8 mouse cellular contexts compared by ENCODE assay signal in genomic region chr3:88057902-88058696, GRCm38 (mm10). TPM values are rescaled to one million over a fixed set of nuclear protein-coding genes. Genes with fewer than 3 reads are reported as not detected.
DNase-seq lines count a peak whose midpoint lies in the region; ATAC-seq lines count a peak whose summit lies in the region.

TSS of gene Naxe (minus strand) at chr3:88058495.

- WGBS in heart, embryonic 13.5 days, result under 1% methylated on average over 60 of the region's 60 CpGs
- whole genome bisulfite sequencing in liver, embryonic 12.5 days (ENCODE audit: insufficient replicate concordance), result 2% methylated on average over 60 of the region's 60 CpGs
- WGBS in stomach, embryonic 15.5 days, result under 1% methylated on average over 60 of the region's 60 CpGs

- peak; percentile 89 for ATAC-seq in heart, embryonic 13.5 days (ENCODE audit: extremely low read depth, insufficient number of reproducible peaks, low FRiP score, low TSS enrichment)
- peak; percentile 91 for ATAC-seq in liver, embryonic 12.5 days
- peak; percentile 92 for ATAC-seq in stomach, embryonic 15.5 days (ENCODE audit: insufficient read depth, low FRiP score, low read depth)

- H3K27ac ChIP-seq in brown adipose tissue, adult 24 weeks (replicated peaks; ENCODE audit: low read depth, low read length), result 0 out of 2 replicates have a peak within 1 kb of the TSS, but pooled peaks have one; percentile 48
- H3K27ac ChIP-seq in heart, embryonic 13.5 days (replicated peaks), result peak within 1 kb of the TSS; percentile 71
- peak within 1 kb of the TSS; percentile 75 for H3K27ac ChIP-seq in liver, embryonic 12.5 days
- peak within 1 kb of the TSS; percentile 67; the same call in 1 of the 2 replicates for H3K27ac ChIP-seq in stomach, embryonic 15.5 days

- peak within 1 kb of the TSS; percentile 98 for H3K4me3 ChIP-seq in brown adipose tissue, adult 24 weeks (ENCODE audit: insufficient read depth, low read depth, low read length)
- H3K4me3 ChIP-seq in heart, embryonic 13.5 days, result peak within 1 kb of the TSS; percentile 89
- peak within 1 kb of the TSS; percentile 82 for H3K4me3 ChIP-seq in liver, embryonic 12.5 days
- H3K4me3 ChIP-seq in stomach, embryonic 15.5 days (replicated peaks), result peak within 1 kb of the TSS; percentile 84

- H3K9me3 ChIP-seq in heart, embryonic 13.5 days, result no peaks in the 10 kb centered on the region
- H3K9me3 ChIP-seq in liver, embryonic 12.5 days (replicated peaks), result no peaks in the 10 kb centered on the region
- H3K9me3 ChIP-seq in stomach, embryonic 15.5 days, result no peaks in the 10 kb centered on the region

- peaks cover 41% of the 10 kb centered on the region for H3K36me3 ChIP-seq in heart, embryonic 13.5 days
- peaks cover 36% of the 10 kb centered on the region for H3K36me3 ChIP-seq in liver, embryonic 12.5 days
- peaks cover 8% of the 10 kb centered on the region for H3K36me3 ChIP-seq in stomach, embryonic 15.5 days

- no peaks in the 10 kb centered on the region for H3K27me3 ChIP-seq in heart, embryonic 13.5 days (replicated peaks)
- H3K27me3 ChIP-seq in liver, embryonic 12.5 days (replicated peaks), result no peaks in the 10 kb centered on the region
- no peaks in the 10 kb centered on the region for H3K27me3 ChIP-seq in stomach, embryonic 15.5 days (replicated peaks)

- H3K4me2 ChIP-seq in heart, embryonic 13.5 days, result peak within 1 kb of the TSS; percentile 89
- peak within 1 kb of the TSS; percentile 91 for H3K4me2 ChIP-seq in liver, embryonic 12.5 days
- peak within 1 kb of the TSS; percentile 81 for H3K4me2 ChIP-seq in stomach, embryonic 15.5 days

- no peaks in the 10 kb centered on the region for H3K4me1 ChIP-seq in brown adipose tissue, adult 24 weeks (ENCODE audit: control insufficient read depth, insufficient read depth, insufficient read length, low read length)
- peaks cover 16% of the 10 kb centered on the region for H3K4me1 ChIP-seq in heart, embryonic 13.5 days
- peaks cover 23% of the 10 kb centered on the region for H3K4me1 ChIP-seq in liver, embryonic 12.5 days
- peaks cover 11% of the 10 kb centered on the region for H3K4me1 ChIP-seq in stomach, embryonic 15.5 days

- H3K9ac ChIP-seq in heart, embryonic 13.5 days, result peak within 1 kb of the TSS; percentile 93
- peak within 1 kb of the TSS; percentile 82 for H3K9ac ChIP-seq in liver, embryonic 12.5 days
- peak within 1 kb of the TSS; percentile 73 for H3K9ac ChIP-seq in stomach, embryonic 15.5 days

- peak; percentile 92 for DNase-seq in CD4-positive, CD25-positive, alpha-beta regulatory T cell, adult 2 months (ENCODE audit: low read depth, low spot score)
- peak; percentile 51 for DNase-seq in fat pad, adult 2 months (ENCODE audit: extremely low read depth, low read depth, low spot score)
- peak; percentile 91 for DNase-seq in kidney, postnatal 10 days
- peak; percentile 80 to 83 for DNase-seq in natural killer cell, adult 2 months (ENCODE audit: low spot score in 2 of 2)

RNA-seq across cellular contexts. Expression of gene Naxe, which starts in this region (rescaled TPM):
- 152 and 153 TPM in 2 replicates for polyA plus RNA-seq in brown adipose tissue, adult 24 weeks (2012; ENCODE audit: insufficient read depth, insufficient read length, missing spikeins)
- 144 and 156 TPM in 2 replicates for polyA plus RNA-seq in heart, embryonic 13.5 days (2015; fragmentation: Nextera tagmentation; extraction: Ambion mirVana)
- polyA plus RNA-seq in liver, embryonic 12.5 days (2016; fragmentation: Nextera tagmentation; extraction: Ambion mirVana), result 72.1 TPM in 2 replicates
- 156 and 163 TPM in 2 replicates for polyA plus RNA-seq in stomach, embryonic 15.5 days (2015; fragmentation: Nextera tagmentation; extraction: Ambion mirVana)

Comparison
In these comparisons a context has a peak if more than half of its experiments do, and no peak if none do; other contexts are left out.
1. Peak in every context shown above with its lines: DNase-seq, ATAC-seq, H3K4me3 ChIP-seq and H3K27ac ChIP-seq.